ENCODE assay signal across 8 mouse cellular contexts in genomic region chr5:53326023-53326422, GRCm38 (mm10). TPM values are rescaled to one million over a fixed set of nuclear protein-coding genes. Genes with fewer than 3 reads are reported as not detected.
DNase-seq lines count a peak whose midpoint lies in the region; ATAC-seq and TF ChIP-seq lines count a peak whose summit lies in the region.

No protein-coding gene starts in this region.

- no peak for TF ChIP-seq POLR2A in cerebellum, adult 2 months (IDR thresholded peaks at IDR 0.05; ENCODE audit: borderline replicate concordance, insufficient read depth, low read length)

- H3K9me3 ChIP-seq in forebrain, postnatal 0 days (ENCODE audit: low read length): no peaks in the 10 kb centered on the region
- no peaks in the 10 kb centered on the region for H3K9me3 ChIP-seq in hindbrain, embryonic 13.5 days

- H3K36me3 ChIP-seq in forebrain, postnatal 0 days (ENCODE audit: insufficient read depth): no peaks in the 10 kb centered on the region
- no peaks in the 10 kb centered on the region for H3K36me3 ChIP-seq in hindbrain, embryonic 13.5 days

- peak; percentile 95 for TF ChIP-seq CTCF in cerebellum, adult 2 months (IDR thresholded peaks at IDR 0.05; ENCODE audit: borderline replicate concordance, insufficient read depth, low read depth, low read length)
- peak; percentile 93 for TF ChIP-seq CTCF in forebrain, postnatal 0 days (IDR thresholded peaks at IDR 0.05; ENCODE audit: low read depth)

- H3K4me2 ChIP-seq in forebrain, postnatal 0 days (ENCODE audit: low read depth): peak overlapping the region; percentile 8; the same call in 1 of the 2 replicates
- peak overlapping the region; percentile 32 for H3K4me2 ChIP-seq in hindbrain, embryonic 13.5 days

- ATAC-seq in forebrain, postnatal 0 days: peak; percentile 92
- peak; percentile 87 for ATAC-seq in hindbrain, embryonic 13.5 days (ENCODE audit: low FRiP score)

- no peaks in the 10 kb centered on the region for H3K27me3 ChIP-seq in cerebellum, adult 2 months (ENCODE audit: control insufficient read depth, insufficient read depth, low read length)
- no peaks in the 10 kb centered on the region for H3K27me3 ChIP-seq in forebrain, postnatal 0 days (ENCODE audit: insufficient read depth, low read length)
- H3K27me3 ChIP-seq in hindbrain, embryonic 13.5 days: 0 out of 2 replicates have a peak, but pooled peaks cover 7% of the 10 kb centered on the region

- DNase-seq in NIH3T3 (ENCODE audit: low read depth): peak; percentile 95
- peak; percentile 72 to 80 for DNase-seq in cerebellum, adult 2 months
- DNase-seq in forebrain, postnatal 0 days: peak; percentile 91
- DNase-seq in layer of hippocampus, adult 9-11 months: peak; percentile 71
- peak; percentile 82 for DNase-seq in lung, postnatal 25 days (ENCODE audit: low spot score)
- peak; percentile 28 for DNase-seq in retina, adult 2 months (ENCODE audit: low read depth, low spot score)
- peak; percentile 39 for DNase-seq in urinary bladder, adult 2 months (ENCODE audit: low spot score)

- no peak overlapping the region for H3K9ac ChIP-seq in forebrain, postnatal 0 days
- H3K9ac ChIP-seq in hindbrain, embryonic 13.5 days: no peak overlapping the region

- 4% methylated on average over 8 of the region's 8 CpGs for WGBS in cerebellum, adult 2 months
- 2% methylated on average over 8 of the region's 8 CpGs for WGBS in forebrain, postnatal 0 days
- 3% methylated on average over 8 of the region's 8 CpGs for WGBS in hindbrain, embryonic 13.5 days

- no peak overlapping the region for H3K4me3 ChIP-seq in cerebellum, adult 2 months (replicated peaks; ENCODE audit: insufficient read depth, low read depth, low read length)
- no peak overlapping the region for H3K4me3 ChIP-seq in forebrain, postnatal 0 days (ENCODE audit: low read depth, low read length)
- no peak overlapping the region for H3K4me3 ChIP-seq in hindbrain, embryonic 13.5 days

- peaks cover 3% of the 10 kb centered on the region for H3K4me1 ChIP-seq in cerebellum, adult 2 months (ENCODE audit: control insufficient read depth, insufficient read depth, low read length)
- H3K4me1 ChIP-seq in forebrain, postnatal 0 days (ENCODE audit: insufficient read depth): peaks cover 4% of the 10 kb centered on the region; the same call in 1 of the 2 replicates
- peaks cover 28% of the 10 kb centered on the region for H3K4me1 ChIP-seq in hindbrain, embryonic 13.5 days (replicated peaks)

- no peak overlapping the region for H3K27ac ChIP-seq in cerebellum, adult 2 months (ENCODE audit: insufficient read depth, low read length)
- no peak overlapping the region for H3K27ac ChIP-seq in forebrain, postnatal 0 days (ENCODE audit: low read depth, low read length)
- H3K27ac ChIP-seq in hindbrain, embryonic 13.5 days: no peak overlapping the region

RNA-seq across cellular contexts. Expression of gene Smim20, which starts 59.1 kb away (rescaled TPM):
- 63.4 and 64.5 TPM in 2 replicates for polyA plus RNA-seq in cerebellum, adult 2 months (2012; rRNA removed)
- 45.0 and 53.1 TPM in 2 replicates for total RNA-seq in forebrain, postnatal 0 days (2014; rRNA removed)
- 75.2 and 82.4 TPM in 2 replicates for polyA plus RNA-seq in forebrain, postnatal 0 days (2015; fragmentation: Nextera tagmentation; extraction: Ambion mirVana)
- polyA plus RNA-seq in hindbrain, embryonic 13.5 days (2015; fragmentation: Nextera tagmentation; extraction: Ambion mirVana): 76.0 and 76.6 TPM in 2 replicates
- polyA plus RNA-seq in urinary bladder, adult 2 months (2012; rRNA removed): 70.4 and 82.8 TPM in 2 replicates

Comparison
In these comparisons a context has a peak if more than half of its experiments do, and no peak if none do; other contexts are left out.
1. DNase-seq: peak in every context shown above with its lines; median percentile 95 in NIH3T3; 91 in forebrain, postnatal 0 days; 82 in lung, postnatal 25 days; 76 in cerebellum, adult 2 months; 71 in layer of hippocampus, adult 9-11 months; 39 in urinary bladder, adult 2 months; 28 in retina, adult 2 months.